Mouse (Mus musculus) MEL (cell line): ENCODE measurements around the gene Mtor.

ENCODE experiments used
- MAZ ChIP-seq: IDR thresholded peaks from 2 replicates; pipeline ENCODE4 v1.6.1; 2012; ENCODE audit warnings: low read depth, mild to moderate bottlenecking, inconsistent platforms, low read length, improper control_type of control experiment
- USF1 ChIP-seq: IDR thresholded peaks from 2 replicates; pipeline ENCODE4 v1.6.1; 2014; ENCODE audit warnings: low read depth, mild to moderate bottlenecking, inconsistent platforms, low read length, improper control_type of control experiment, moderate library complexity
- ZNF384 ChIP-seq: IDR thresholded peaks from 2 replicates; pipeline ENCODE4 v1.6.1; 2012; ENCODE audit warnings: low read depth, mild to moderate bottlenecking, inconsistent platforms, low read length, improper control_type of control experiment

- TF ChIP-seq USF1 (no peak), MAZ (no peak), ZNF384 (no peak)
These were observed 13.4 kb downstream of the Mtor start for GRCm38 (mm10) chr4:148461772-148462171.
